Mouse (Mus musculus): ENCODE data around the gene Ccdc78. TPM values are rescaled to one million over a fixed set of nuclear protein-coding genes. Genes with fewer than 3 reads are reported as not detected.
"Not testable (repeated sequence)": the region's sequence is repeated elsewhere in the genome, so short reads cannot be mapped to it uniquely, and the experiment has no call there.

Gene Ccdc78
- polyA plus RNA-seq, 1 experiment from 2014 or later = 0.40 TPM

DNA sequence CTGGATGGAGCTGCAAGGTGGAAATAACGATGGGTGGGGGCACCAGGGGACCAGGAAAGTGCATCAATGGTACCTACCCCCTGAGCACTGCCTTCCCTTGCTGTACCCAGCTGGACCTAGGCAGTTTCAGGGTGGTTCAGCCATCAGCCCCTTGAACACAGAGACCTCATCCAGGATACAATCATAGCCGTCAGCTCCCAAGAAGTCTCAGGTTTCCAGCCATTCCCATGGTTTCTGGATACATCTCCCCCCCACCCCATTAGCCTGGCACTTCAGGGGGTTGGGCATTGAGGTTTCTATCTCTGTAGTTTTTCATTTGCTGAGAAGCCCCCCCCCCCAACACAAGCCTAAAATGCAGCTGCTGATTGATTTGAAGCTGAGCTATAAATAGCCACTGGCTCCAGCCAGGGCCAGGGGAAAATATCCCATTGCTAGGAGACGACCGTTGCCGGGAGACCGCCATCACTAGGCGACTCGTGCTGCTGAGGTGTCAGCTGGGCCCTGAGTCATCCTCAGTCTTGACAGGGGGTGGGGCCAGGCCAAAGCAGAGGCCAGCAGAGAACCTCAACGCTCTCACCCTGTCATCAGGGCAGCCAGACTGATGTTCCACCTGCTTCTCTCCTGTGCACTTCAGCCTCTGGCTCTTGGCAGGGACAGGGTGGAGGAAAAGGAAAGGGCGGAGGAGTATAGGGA is 16.6 kb downstream of the Ccdc78 start:
- Histone ChIP-seq H3K9ac (peak overlapping the region; percentile 28), H3K27ac (peak overlapping the region; percentile 94), H3K27me3 (no peaks in the 10 kb centered on the region; the same call in 1 of the 2 replicates), H3K4me1 (peaks cover 29% of the 10 kb centered on the region), H3K4me3 (no peak overlapping the region; the same call in 1 of the 2 replicates), H3K4me2 (replicated peaks) (peak overlapping the region; percentile 39), H3K9me3 (replicated peaks) (no peaks in the 10 kb centered on the region), H3K36me3 (no peaks in the 10 kb centered on the region)
- ATAC-seq (ENCODE audit: low FRiP score) = peak; percentile 93
- WGBS = 4% methylated on average over 10 of the region's 10 CpGs

DNA sequence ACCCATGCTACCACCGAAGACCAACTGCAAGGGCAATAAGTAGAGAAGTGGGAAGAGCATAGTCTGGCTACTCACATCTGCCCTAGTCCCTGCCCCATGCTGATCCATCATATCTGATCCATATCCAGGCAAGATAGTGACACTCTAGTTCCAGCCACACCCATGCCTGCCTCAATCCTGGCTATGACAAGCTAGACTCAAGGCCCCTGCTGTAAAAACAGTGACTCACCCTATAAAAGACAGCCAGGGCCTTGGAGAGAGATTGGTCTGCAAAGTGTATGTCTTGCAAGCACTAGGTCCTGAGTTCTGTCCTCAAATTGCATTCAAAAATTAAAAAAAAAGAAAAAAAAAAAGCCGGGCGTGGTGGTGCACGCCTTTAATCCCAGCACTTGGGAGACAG is 20.1 kb downstream of the Ccdc78 start:
- Histone ChIP-seq H3K4me3 (no peak overlapping the region), H3K27me3 (peaks cover 5% of the 10 kb centered on the region), H3K36me3 (no peaks in the 10 kb centered on the region), H3K4me1 (peaks cover 53% of the 10 kb centered on the region), H3K9ac (no peak overlapping the region), H3K9me3 (replicated peaks) (no peaks in the 10 kb centered on the region), H3K27ac (no peak overlapping the region), H3K4me2 (replicated peaks) (no peak overlapping the region)
- no peak for ATAC-seq (ENCODE audit: low FRiP score)
- WGBS = 82% methylated on average over 4 of the region's 4 CpGs

DNA sequence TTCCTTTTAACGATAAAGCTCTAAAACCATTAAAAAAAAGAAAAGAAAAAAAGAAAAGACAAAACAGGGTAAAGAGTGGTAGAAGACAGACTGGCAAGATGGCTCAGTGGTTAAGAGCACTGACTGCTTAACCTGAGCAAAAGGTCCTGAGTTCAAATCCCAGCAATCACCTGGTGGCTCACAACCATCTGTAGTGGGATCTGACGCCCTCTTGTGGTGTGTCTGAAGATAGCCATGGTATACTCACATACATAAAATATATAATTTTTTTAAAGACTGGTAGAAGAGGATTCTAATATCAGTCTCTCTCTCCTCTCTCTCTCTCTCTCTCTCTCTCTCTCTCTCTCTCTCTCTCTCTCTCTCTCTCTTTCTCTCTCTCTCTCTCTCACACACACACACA is 21.1 kb downstream of the Ccdc78 start:
- WGBS = 53% methylated on average over 2 of the region's 2 CpGs
- H3K4me1 ChIP-seq = peaks cover 49% of the 10 kb centered on the region
- not testable (repeated sequence) for ATAC-seq (ENCODE audit: low FRiP score); H3K9me3 ChIP-seq (replicated peaks); H3K9ac ChIP-seq; H3K27ac ChIP-seq; H3K4me2 ChIP-seq (replicated peaks); H3K36me3 ChIP-seq; H3K4me3 ChIP-seq
- H3K27me3 ChIP-seq = peaks cover 13% of the 10 kb centered on the region

DNA sequence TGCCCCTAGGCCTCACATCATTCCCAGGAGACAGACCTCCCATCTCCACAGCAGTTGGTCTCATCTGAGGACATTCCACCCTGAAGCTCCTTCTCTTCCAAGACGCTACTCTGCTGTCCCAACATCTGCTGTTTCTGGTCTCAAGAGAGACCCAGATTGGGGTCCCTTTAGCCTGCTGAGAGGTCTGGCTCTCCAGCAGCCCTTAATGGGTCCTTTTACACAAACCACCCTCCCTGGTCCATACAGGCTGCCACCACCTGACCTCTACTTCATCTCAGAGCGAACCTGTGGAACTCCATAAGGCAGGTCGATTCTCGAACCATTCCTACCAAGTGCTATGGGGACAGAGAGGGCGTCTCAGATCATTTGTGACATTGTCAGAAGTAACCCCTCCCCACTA is 21.6 kb downstream of the Ccdc78 start:
- peak overlapping the region; percentile 84 for H3K4me2 ChIP-seq (replicated peaks)
- H3K27me3 ChIP-seq = peaks cover 16% of the 10 kb centered on the region
- WGBS = 38% methylated on average over 5 of the region's 5 CpGs
- H3K4me3 ChIP-seq = peak overlapping the region; percentile 86
- H3K27ac ChIP-seq = peak overlapping the region; percentile 98
- H3K36me3 ChIP-seq = no peaks in the 10 kb centered on the region
- H3K4me1 ChIP-seq = peaks cover 47% of the 10 kb centered on the region
- no peak for ATAC-seq (ENCODE audit: low FRiP score)
- H3K9ac ChIP-seq = peak overlapping the region; percentile 92
- no peaks in the 10 kb centered on the region for H3K9me3 ChIP-seq (replicated peaks)

DNA sequence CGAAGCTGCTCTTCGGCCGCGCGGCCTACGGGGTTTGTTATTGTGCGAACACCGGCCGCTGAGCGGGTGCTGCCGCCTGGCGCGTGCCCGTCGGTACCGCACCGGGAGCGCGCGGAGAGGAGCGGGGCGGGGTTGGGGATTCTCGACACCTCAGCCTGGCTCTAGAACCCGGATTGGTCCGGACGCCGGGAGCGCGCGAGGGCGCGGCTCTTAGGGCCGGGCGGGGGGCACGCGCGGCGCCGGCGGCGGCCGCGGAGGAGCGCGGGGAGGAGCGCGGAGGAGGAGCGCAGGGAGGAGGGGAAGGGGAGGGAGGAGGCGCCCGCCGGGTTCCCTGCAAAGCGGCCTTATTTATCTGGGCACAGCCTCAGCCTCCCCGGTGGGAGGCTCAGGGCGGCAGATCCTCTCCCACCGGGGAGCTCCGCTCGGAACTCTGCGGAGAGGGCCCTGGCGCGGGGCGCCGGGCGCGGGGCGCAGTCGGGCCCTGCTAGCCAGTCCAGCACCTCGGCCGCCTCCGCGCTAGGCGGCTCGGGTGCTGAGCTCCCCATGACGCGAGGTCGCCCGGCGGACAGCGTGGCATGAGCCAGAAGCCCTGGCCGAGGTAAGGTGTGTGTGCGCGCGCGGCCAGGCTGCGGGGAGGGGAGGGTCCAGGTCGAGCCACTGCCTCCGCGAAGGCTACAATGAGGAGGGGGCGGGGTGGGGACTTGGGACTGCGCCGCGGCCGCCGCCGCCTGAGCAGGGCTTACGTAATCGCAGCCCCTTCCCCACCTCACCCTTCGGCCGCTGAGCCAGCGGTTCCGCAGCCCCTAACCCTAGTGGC is 22.6 kb downstream of the Ccdc78 start, which contains the start of gene Fbxl16:
Gene Fbxl16, plus strand, starts transcription at position 297 of the 817 bp plus-strand sequence.
- peaks cover 46% of the 10 kb centered on the region for H3K4me1 ChIP-seq
- WGBS = under 1% methylated on average over 70 of the region's 100 CpGs

DNA sequence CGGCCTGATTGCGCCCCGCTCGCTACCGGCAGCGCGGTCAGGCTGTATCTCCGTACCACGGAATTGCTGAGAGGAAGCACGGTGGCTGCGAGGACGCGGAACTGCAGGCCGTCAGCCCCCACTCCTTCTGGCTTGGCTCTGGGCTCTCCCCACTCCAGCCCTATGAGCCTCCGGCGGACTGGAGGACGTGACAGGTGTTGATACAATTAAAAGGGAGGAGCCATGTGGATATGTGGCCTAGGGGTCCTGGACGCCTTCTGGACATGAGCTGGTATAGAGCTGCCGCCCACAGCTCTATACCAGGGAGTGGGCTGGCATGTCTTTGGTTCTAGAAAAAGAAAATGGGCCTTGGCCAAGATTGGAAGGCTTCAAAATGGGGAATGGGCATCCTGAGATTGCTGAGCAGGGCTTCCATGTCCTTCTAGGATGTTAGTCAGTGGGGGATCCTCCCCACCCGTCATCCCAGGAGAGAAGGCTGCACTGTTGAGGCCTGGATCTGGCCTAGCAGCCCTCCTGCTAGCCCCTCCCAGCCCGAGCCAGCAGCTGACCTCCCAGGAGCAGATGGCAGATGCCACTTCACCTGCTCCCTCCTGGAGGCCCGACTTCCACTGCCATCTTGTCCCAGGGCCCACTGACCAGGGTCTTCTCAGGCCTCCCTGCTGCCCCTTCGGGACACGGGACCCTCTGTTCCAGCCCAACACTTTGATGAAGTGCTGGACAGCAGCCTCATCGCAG is 23.4 kb downstream of the Ccdc78 start:
- Histone ChIP-seq H3K4me3 (peak overlapping the region; percentile 86), H3K4me1 (peaks cover 43% of the 10 kb centered on the region), H3K36me3 (no peaks in the 10 kb centered on the region), H3K27ac (peak overlapping the region; percentile 98), H3K4me2 (replicated peaks) (peak overlapping the region; percentile 84), H3K27me3 (peaks cover 16% of the 10 kb centered on the region), H3K9me3 (replicated peaks) (no peaks in the 10 kb centered on the region), H3K9ac (peak overlapping the region; percentile 92)
- peak; percentile 78 for ATAC-seq (ENCODE audit: low FRiP score)
- 4% methylated on average over 25 of the region's 25 CpGs for WGBS

More for the DNA sequence above, 22.6 kb downstream of the Ccdc78 start, which contains the start of gene Fbxl16:
- peaks cover 16% of the 10 kb centered on the region for H3K27me3 ChIP-seq
- H3K9me3 ChIP-seq (replicated peaks) = no peaks in the 10 kb centered on the region
- H3K27ac ChIP-seq = peak within 1 kb of the TSS; percentile 98
- peak; percentile 85 for ATAC-seq (ENCODE audit: low FRiP score)
- peak within 1 kb of the TSS; percentile 86 for H3K4me3 ChIP-seq
- no peaks in the 10 kb centered on the region for H3K36me3 ChIP-seq
- H3K9ac ChIP-seq = peak within 1 kb of the TSS; percentile 92
- H3K4me2 ChIP-seq (replicated peaks) = peak within 1 kb of the TSS; percentile 84

DNA sequence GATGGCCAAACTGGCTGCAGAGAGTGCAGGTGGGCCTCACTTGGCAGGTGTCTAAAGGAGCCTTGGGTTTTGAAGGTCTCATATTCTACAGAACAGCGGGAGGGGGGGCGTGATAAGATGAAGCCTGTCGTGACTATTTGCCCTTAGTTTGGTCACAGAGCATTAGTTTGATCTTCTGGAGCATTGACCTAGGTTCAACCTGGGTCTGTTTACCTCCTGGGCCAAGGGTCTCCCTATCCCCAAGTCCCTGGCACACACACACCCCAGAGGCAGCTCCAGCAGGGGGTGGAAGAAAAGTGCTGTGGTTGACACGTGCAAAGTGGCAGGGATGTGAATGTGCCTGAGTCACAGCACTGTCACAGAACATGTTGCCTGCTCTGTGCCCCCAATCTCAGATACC is 24.5 kb downstream of the Ccdc78 start:
- Histone ChIP-seq H3K36me3 (no peaks in the 10 kb centered on the region), H3K4me1 (peaks cover 43% of the 10 kb centered on the region), H3K4me2 (replicated peaks) (peak overlapping the region; percentile 84), H3K9me3 (replicated peaks) (no peaks in the 10 kb centered on the region), H3K27ac (no peak overlapping the region), H3K4me3 (no peak overlapping the region), H3K27me3 (peaks cover 16% of the 10 kb centered on the region), H3K9ac (0 out of 2 replicates have a peak overlapping the region, but pooled peaks have one; percentile 92)
- no peak for ATAC-seq (ENCODE audit: low FRiP score)
- 75% methylated on average over 4 of the region's 4 CpGs for WGBS

DNA sequence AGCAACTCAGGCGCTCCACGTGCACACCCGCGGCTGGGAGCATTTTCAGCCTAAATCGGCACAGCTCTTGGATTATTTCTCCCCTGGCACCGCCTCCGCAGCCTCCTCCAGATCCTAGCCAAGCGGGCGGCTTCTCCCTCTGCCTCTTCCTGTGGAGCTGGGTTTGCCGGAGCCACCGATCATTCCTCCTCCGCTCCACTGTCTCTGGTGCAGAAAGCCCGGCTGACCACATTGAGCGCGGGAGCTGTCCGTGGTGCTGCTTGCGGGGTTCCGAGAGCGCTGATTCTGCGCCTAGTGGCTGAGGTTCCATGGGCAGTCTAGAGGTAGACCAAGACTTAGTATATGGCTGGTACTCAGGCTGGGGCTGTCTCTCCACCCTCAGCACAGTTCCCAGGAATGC is 27.1 kb downstream of the Ccdc78 start:
- ATAC-seq (ENCODE audit: low FRiP score) = no peak
- Histone ChIP-seq H3K4me3 (peak overlapping the region; percentile 9), H3K4me1 (peaks cover 35% of the 10 kb centered on the region), H3K9me3 (replicated peaks) (no peaks in the 10 kb centered on the region), H3K36me3 (peaks cover 13% of the 10 kb centered on the region), H3K9ac (peak overlapping the region; percentile 50), H3K4me2 (replicated peaks) (peak overlapping the region; percentile 36), H3K27me3 (peaks cover 37% of the 10 kb centered on the region), H3K27ac (peak overlapping the region; percentile 24; the same call in 1 of the 2 replicates)
- WGBS = 3% methylated on average over 20 of the region's 20 CpGs

DNA sequence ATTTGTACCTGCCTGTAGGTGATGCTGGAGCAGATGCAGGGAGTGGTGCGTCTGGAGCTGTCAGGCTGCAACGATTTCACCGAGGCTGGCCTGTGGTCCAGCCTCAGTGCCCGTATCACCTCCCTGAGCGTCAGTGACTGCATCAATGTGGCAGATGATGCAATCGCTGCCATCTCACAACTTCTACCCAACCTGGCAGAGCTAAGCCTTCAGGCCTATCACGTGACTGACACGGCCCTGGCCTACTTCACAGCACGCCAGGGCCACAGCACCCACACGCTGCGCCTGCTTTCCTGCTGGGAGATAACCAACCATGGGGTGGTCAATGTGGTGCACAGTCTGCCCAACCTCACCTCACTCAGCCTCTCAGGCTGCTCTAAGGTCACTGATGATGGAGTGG is 31.3 kb downstream of the Ccdc78 start:
- Histone ChIP-seq H3K4me2 (replicated peaks) (no peak overlapping the region), H3K4me3 (no peak overlapping the region), H3K36me3 (peaks cover 21% of the 10 kb centered on the region), H3K27ac (no peak overlapping the region), H3K27me3 (peaks cover 45% of the 10 kb centered on the region), H3K9ac (no peak overlapping the region), H3K4me1 (peaks cover 14% of the 10 kb centered on the region), H3K9me3 (replicated peaks) (no peaks in the 10 kb centered on the region)
- ATAC-seq (ENCODE audit: low FRiP score) = no peak
- WGBS = 85% methylated on average over 11 of the region's 11 CpGs

DNA sequence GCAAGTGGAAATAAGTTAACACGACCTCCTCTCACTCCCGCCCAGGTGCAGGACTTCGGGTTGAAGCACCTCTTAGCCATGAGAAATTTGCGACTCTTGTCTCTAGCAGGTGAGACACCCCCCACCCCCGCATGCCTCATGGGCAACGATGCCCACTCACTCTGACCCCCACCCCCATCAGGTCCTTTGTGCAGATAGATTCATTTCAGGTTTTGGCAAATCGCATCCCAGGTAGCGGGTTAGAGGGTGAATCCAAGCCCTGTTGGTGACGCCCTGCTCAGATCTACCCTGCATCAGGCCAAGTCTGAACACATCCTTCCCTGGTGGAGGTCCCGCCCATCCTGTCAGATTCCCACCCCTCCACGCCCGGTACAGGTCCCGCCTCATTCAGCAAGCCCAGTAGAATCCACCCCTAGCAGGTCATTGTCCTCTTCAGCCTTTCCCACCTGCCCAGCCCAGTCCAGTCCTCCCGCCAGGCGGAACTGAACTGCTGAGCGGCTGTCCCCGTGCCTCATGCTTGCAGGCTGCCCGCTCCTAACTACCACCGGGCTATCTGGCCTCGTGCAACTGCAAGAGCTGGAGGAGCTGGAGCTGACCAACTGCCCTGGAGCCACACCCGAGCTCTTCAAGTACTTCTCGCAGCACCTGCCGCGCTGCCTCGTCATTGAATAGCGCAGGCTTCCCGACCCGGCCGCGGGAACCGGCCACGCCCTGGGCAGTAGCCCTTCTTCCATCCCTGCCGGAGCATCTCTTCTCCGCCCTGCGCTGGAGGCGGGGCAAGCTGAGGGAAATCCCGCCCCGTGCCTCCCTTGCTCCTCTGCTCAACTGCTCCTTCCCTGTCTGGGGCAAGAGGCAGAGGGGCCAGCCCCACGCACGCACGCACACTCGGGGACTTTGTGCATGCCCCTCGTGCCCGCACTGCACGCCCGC is 32.7 kb downstream of the Ccdc78 start:
- peak overlapping the region; percentile 25 for H3K4me2 ChIP-seq (replicated peaks)
- peaks cover 21% of the 10 kb centered on the region for H3K36me3 ChIP-seq
- WGBS = 8% methylated on average over 46 of the region's 46 CpGs
- H3K9me3 ChIP-seq (replicated peaks) = no peaks in the 10 kb centered on the region
- H3K4me1 ChIP-seq = peaks cover 10% of the 10 kb centered on the region
- peaks cover 45% of the 10 kb centered on the region for H3K27me3 ChIP-seq
- H3K9ac ChIP-seq = peak overlapping the region; percentile 38
- no peak overlapping the region for H3K27ac ChIP-seq
- H3K4me3 ChIP-seq = peak overlapping the region; percentile 4; the same call in 1 of the 2 replicates
- 0 out of 2 replicates have a peak, but pooled peaks have one; percentile 29 for ATAC-seq (ENCODE audit: low FRiP score)

DNA sequence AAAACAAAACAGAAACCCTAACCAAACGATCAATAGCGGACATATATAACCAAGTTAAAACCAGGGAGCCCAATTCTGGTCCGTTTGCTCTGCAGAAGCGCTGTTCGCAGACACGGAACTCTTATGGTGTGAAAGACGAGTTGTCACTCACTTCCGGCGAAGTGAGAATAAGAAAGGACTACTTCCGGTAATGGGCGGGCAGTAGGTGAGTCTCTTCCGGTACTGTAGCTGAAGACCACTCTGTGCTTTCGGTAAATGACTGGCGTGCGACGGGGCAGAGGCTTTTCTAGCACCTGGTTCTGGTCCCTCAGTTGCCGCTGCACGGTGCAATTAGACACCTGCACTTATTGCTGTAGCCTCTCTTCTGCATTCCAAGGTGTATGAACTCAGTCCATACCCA is 37.1 kb downstream of the Ccdc78 start, which contains the start of gene Wdr24:
Gene Wdr24, plus strand, starts transcription at position 176 of the 400 bp plus-strand sequence.
- peaks cover 36% of the 10 kb centered on the region for H3K36me3 ChIP-seq
- no peaks in the 10 kb centered on the region for H3K9me3 ChIP-seq (replicated peaks)
- peak within 1 kb of the TSS; percentile 70; the same call in 1 of the 2 replicates for H3K27ac ChIP-seq
- peaks cover 49% of the 10 kb centered on the region for H3K4me1 ChIP-seq
- H3K4me3 ChIP-seq = peak within 1 kb of the TSS; percentile 55
- under 1% methylated on average over 18 of the region's 18 CpGs for WGBS
- peak within 1 kb of the TSS; percentile 74 for H3K4me2 ChIP-seq (replicated peaks)
- peak within 1 kb of the TSS; percentile 80 for H3K9ac ChIP-seq
- H3K27me3 ChIP-seq = peaks cover 24% of the 10 kb centered on the region
- peak; percentile 51 for ATAC-seq (ENCODE audit: low FRiP score)

Data from hindbrain, embryonic 12.5 days (tissue).